Mouse (Mus musculus) spleen, postnatal 36 days (tissue): ENCODE measurements around the gene Ndst4.

ENCODE experiments used
- DNase-seq, 2 experiments: peaks; one replicate each; pipeline ENCODE4 v3.0.0; 2022; ENCODE audit warnings: low spot score in 2 of 2, mixed read lengths in 1 of 2

Gene Ndst4

GRCm38 (mm10) chr3:125403601-125404396 is at the start of gene Ndst4:
TSS of gene Ndst4 (plus strand) at chr3:125404076.
- no peak for DNase-seq

GRCm38 (mm10) chr3:125397443-125397842 is 6.4 kb upstream of the Ndst4 start:
- no peak for DNase-seq

DNA sequence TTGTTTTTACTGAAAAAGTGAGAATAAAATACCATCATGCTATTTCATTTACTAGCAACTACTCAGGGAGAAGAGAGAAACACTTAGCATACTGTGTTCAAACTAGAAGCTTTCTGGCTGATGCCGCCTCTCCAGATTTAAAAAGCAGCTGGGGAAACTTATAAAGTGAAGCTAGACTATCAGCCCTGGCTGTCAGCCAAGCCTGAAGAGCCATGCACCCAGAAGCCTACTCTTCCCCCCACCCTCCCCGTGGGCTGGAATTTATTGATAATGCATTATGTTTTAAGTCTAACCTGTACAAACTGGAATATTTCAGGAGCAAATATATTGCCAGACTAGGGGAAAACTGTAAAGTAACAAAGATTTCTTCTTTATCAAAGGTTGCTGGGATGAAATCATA is 2.6 kb downstream of the Ndst4 start:
- no peak for DNase-seq

DNA sequence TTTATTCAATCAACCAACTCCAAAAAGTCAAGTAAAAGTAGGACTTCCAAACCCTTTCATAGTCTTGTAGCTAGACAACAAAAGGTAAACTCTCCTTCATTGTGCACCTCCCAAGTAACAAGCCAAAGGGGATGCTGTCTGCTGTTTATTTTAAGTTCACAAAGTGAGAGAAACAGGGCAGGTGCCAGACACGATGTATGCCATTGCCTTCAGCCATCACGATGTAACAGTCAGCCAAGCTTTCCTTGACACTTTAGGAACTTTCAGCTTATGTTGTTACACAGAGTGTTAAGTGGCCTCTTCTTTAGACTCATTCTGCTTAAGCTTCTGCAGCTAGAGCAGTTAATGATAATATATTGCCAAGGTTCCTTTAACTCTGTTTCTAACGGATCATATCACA is 3.1 kb downstream of the Ndst4 start:
- no peak for DNase-seq

GRCm38 (mm10) chr3:125466894-125467652 is 63.2 kb downstream of the Ndst4 start:
- no peak for DNase-seq

- no peak for DNase-seq
Measured at GRCm38 (mm10) chr3:125510102-125510501, 106.2 kb downstream of the Ndst4 start.

DNA sequence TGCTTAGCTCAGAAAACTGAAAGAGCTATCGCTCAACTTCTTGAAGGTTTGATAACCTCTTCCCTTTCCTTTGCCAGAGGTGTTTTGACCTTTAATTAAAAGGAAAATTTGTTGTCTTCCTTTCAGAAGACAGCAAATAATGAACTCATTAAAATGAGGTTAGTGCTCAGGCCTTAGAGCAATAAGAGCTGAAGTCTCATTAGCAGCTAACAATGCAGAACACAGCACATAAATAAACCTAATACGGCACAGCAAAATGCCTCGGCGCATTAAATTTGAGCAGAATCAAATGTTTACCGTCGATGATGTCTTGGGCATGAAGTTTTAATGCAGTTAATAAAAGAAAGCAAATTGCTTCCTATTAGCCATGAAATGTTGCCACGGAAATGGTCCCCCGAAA is 129.5 kb downstream of the Ndst4 start:
- no peak for DNase-seq

- no peak for DNase-seq
Measured at GRCm38 (mm10) chr3:125570602-125571001, 166.7 kb downstream of the Ndst4 start.

GRCm38 (mm10) chr3:125632233-125632632 is 228.4 kb downstream of the Ndst4 start:
- DNase-seq, result no peak

GRCm38 (mm10) chr3:125655009-125655635 is 251.2 kb downstream of the Ndst4 start:
- no peak for DNase-seq

DNA sequence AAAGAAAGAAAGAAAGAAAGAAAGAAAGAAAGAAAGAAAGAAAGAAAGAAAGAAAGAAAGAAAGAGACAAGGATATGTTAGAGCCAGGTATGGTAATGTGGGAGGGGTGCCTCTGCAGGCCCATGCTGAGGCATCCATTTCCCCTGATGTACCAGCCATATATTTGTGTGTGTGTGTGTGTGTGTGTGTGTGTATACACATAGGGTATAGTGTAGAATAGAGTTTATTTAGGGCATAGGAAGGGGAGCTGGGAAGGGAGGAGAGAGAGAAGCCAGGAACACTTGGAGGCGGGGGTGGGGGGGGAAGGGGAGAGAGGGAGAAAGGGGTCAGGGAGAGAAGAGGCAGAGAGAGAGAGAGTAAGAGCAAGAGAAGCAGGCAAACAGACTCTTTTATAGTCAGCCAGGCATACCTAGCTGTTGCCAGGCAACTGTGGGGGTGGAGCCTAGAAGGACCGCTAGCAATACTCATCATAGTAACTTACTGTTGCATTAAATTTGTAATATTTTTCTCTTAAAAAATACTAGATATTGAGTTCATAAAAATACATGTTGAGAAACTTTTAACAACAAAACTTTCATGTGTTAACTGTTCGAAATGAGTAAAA is 256.3 kb downstream of the Ndst4 start:
- no peak for DNase-seq

GRCm38 (mm10) chr3:125660884-125661532 is 257.1 kb downstream of the Ndst4 start:
- DNase-seq, result no peak

DNA sequence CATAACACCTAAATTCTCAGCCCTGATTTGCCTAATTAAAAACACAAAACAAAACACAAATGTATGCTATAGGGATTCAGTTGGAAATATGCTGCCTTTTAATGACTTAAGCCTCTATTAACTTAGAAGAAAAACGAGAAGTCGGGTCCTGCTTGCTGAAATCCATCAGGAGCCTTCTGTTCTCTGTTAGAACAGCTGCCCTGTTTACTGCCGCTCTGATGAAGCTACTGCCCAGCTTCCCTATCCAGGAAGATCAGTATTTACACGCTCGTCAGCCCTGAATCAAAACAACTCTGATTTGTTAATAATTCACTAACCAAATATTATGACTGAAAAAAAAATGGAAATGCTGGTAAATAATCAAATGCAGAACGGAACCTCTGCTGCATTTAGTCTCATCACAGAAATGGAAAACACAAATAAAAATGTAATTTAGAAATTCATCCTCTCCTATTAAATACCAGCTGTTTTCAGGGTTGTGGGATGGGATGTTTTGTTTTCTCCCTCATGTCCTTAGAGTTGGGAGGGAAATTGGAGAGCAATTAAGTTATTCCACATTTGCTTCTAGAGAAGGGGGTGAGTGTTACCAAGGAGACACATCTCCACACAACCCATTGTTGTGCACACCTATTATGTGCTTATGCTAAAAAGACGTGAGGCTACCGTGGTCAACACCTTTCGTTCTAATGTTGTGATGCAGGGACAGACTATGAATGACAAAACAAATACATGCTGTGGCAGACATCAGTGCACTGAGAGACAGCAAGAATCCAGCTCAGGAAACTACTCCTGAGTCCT is 270.3 kb downstream of the Ndst4 start:
- DNase-seq, result no peak

DNA sequence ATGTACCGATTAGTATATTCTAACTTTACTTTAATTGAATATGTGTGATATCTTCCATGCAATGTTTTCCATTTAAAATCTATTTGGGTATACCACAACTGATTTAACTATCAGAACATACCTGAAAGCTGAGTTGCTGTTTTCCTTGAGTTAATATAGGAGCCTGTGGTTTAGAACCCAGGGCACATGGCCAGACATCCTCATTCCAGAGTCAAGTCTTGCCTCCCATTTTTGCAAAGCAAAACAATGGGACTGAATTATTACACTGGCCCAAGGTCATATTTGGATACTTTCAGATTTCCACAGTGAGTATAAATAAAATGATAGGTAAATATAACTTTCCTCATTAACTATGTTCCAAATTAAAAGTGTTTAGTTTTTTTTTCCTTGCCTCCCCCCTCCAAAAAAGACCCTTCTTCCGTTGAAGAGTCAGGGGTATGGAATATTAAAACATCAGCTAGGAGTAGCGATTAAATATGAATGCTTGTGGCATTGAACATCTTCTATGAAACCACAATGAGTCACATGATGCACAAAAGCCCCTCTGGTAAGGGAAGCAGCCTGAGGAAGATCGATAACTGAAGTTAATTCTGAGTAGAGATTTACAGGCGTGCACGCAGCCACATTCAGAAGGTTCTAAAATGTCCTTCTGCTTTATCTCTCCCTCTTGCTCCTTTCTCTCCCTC is 271.5 kb downstream of the Ndst4 start:
- no peak for DNase-seq

- DNase-seq, result no peak
Measured at GRCm38 (mm10) chr3:125678924-125679323, 275.0 kb downstream of the Ndst4 start.

DNA sequence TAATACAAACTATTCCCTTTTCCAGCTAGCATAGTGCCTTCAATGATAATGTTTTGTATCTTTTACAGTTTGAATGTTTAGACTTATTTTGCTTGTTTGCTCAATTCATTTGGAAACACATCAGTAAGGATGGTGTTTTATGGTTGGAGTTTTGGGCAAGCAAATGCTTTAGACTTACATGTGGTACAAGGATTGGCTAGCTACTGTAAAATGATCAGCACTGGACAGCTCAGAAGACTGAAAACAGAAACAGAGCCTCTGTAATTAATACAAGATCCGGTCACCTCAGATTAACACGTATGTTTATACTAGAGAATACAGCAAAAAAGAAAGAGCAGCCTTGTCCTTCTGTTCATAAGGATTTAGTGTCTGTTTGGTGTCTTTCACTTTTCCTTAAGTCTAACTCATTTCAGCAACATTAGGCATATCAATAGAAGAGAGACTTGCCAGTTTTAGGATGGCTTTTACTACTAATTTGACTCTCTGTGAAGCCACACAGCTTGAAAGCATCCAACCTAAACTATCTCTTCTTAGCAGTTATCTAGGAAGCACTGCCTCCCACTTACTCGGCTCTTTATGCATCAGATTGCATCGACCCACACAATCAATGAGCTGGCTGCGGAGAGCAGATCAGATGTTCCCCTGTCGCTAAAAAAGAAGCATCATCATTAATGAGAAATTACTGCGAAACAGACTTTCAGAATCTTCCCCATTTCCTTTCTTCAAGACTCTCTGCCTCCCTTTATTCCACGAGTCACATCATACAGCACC is 279.8 kb downstream of the Ndst4 start:
- no peak for DNase-seq

DNA sequence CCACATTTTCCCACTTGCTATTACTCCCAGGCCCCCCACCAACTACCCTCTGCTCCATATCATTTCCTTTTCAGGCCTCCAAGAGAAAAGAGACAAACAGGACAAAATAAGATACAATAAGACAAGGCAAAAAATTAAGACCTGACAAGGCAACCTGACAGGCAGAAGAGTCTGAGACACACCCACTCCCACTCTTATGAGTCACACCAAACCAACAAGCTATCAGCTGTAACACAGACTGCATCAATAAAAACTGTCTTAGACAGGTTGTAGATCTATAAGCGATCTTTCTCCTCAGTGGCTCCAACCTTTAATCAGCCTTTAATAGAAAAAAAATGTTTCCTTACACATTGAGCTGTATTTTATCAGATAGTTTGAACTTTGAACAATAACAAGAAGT is 280.7 kb downstream of the Ndst4 start:
- no peak for DNase-seq

DNA sequence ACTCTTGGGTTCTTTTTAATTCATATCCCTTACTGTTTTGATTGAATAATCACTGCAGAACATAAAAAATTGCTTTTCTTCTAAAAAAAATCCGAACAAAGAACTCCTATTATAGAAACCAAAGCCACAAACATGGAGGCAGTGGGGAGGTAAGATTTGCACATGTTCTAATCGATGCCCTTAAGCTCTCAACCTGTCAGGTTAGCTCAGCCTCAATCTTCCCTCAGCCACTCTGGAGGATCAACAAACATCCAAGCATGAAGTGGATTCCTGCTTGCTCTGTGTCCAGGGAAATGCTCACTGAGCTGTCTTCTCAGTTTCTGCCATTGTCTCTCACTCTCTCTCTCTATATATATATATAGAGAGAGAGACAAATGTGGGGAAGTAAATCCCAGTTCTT is 283.7 kb downstream of the Ndst4 start:
- DNase-seq, result no peak

DNA sequence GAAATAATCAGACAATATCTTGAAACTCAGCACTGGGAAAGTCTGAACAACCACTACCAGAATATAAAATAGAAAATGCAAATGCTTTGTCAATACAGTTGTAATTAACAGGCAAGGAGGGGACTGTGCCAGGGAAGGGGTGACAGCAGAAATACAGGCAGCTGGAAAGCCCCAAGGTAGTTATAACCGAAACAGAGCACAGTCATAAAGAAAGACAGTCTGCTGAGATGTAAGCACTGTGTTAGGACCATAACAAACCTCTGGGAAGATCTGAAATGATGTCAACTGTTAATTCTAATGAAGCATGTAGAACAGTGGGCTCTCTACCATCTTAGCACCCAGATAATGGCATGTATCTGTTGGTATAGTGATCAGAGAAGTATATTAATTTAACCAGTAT is 287.1 kb downstream of the Ndst4 start:
- no peak for DNase-seq

DNA sequence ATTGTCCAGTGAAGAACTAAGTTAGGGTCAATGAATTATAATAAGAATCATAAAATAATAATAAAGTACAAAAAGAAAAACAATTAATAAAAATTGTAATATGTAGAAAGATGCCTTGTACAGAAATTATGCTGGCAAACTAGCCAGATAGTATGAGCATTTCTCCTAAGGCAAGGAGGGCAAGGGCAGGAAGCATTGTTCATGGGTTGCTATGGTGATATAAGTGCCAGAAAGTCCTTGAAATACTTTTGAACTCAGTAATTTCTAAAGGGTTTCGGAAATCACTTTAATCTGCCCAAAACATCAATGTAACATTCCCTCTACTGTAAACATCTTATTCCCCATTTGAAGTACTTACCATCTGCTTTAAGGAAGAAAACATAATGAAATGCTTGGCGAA is 319.1 kb downstream of the Ndst4 start:
- no peak for DNase-seq
